Mouse (Mus musculus): ENCODE measurements at regions not wholly inside any gene's neighbourhood (a gene's known extent, or its start where the extent isn't known, plus 50 kb on each side); places are given as distances from the start of the nearest gene placed in this dataset.
A peak's percentile ranks its signal among the peaks of the same experiment; 100 is the strongest.

DNA sequence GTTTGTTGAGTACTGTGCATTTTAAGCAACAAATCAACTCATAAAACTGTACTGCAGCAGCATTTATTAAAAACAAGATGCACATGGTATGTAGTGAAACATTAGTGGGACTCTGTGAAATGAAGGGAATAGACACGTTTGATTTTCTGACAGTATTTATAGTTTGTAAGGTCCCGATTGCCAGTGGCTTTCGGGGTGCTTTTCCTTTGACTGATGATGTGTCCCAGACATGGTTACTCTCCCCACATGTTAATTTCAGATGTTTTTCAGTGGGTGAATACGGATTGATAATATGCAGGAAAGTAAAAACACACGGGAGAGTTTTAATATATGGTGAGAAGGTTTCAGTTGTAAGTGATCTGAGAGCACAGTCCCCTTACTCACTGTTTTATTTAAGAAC, 115.3 kb upstream of the Frg1 start:
- WGBS: 41% methylated on average over 5 of the region's 5 CpGs
- DNase-seq (ENCODE audit: low spot score) (no peak), ATAC-seq (replicated peaks; ENCODE audit: low FRiP score, low read depth) (no peak)
- Histone ChIP-seq H3K27me3 (ENCODE audit: insufficient read depth, low read length) (no peaks in the 10 kb centered on the region), H3K27ac (no peak overlapping the region), H3K9me3 (replicated peaks; ENCODE audit: low read length) (no peaks in the 10 kb centered on the region), H3K9ac (ENCODE audit: low read depth, low read length) (no peak overlapping the region), H3K4me2 (ENCODE audit: low read length) (no peak overlapping the region), H3K4me3 (replicated peaks; ENCODE audit: low read depth, low read length) (no peak overlapping the region), H3K36me3 (ENCODE audit: insufficient read depth, low read length) (no peaks in the 10 kb centered on the region), H3K4me1 (replicated peaks; ENCODE audit: insufficient read depth, low read length) (no peaks in the 10 kb centered on the region)
- TF ChIP-seq CTCF (IDR thresholded peaks at IDR 0.05; ENCODE audit: low read depth): no peak

- no peak for TF ChIP-seq CTCF (IDR thresholded peaks at IDR 0.05; ENCODE audit: low read depth)
- no peak overlapping the region for H3K4me3 ChIP-seq (replicated peaks; ENCODE audit: low read depth, low read length)
- H3K36me3 ChIP-seq (ENCODE audit: insufficient read depth, low read length): no peaks in the 10 kb centered on the region
- H3K9ac ChIP-seq (ENCODE audit: low read depth, low read length): no peak overlapping the region
- no peak overlapping the region for H3K27ac ChIP-seq
- DNase-seq (ENCODE audit: low spot score) (no peak), ATAC-seq (replicated peaks; ENCODE audit: low FRiP score, low read depth) (no peak)
- H3K4me2 ChIP-seq (ENCODE audit: low read length): no peak overlapping the region
- no peaks in the 10 kb centered on the region for H3K4me1 ChIP-seq (replicated peaks; ENCODE audit: insufficient read depth, low read length)
- no peaks in the 10 kb centered on the region for H3K27me3 ChIP-seq (ENCODE audit: insufficient read depth, low read length)
- WGBS: 89% methylated on average over 8 of the region's 8 CpGs
- no peaks in the 10 kb centered on the region for H3K9me3 ChIP-seq (replicated peaks; ENCODE audit: low read length)
Measured at GRCm38 (mm10) chr8:41529581-41529980, 112.7 kb upstream of the Frg1 start.

GRCm38 (mm10) chr8:41526283-41526682, 109.4 kb upstream of the Frg1 start:
- Histone ChIP-seq H3K4me1 (replicated peaks; ENCODE audit: insufficient read depth, low read length) (no peaks in the 10 kb centered on the region), H3K4me2 (ENCODE audit: low read length) (no peak overlapping the region), H3K27me3 (ENCODE audit: insufficient read depth, low read length) (no peaks in the 10 kb centered on the region), H3K9me3 (replicated peaks; ENCODE audit: low read length) (no peaks in the 10 kb centered on the region), H3K4me3 (replicated peaks; ENCODE audit: low read depth, low read length) (no peak overlapping the region), H3K36me3 (ENCODE audit: insufficient read depth, low read length) (no peaks in the 10 kb centered on the region), H3K9ac (ENCODE audit: low read depth, low read length) (no peak overlapping the region), H3K27ac (no peak overlapping the region)
- DNase-seq (ENCODE audit: low spot score) (no peak), ATAC-seq (replicated peaks; ENCODE audit: low FRiP score, low read depth) (no peak)
- WGBS: 75% methylated on average over 7 of the region's 7 CpGs
- no peak for TF ChIP-seq CTCF (IDR thresholded peaks at IDR 0.05; ENCODE audit: low read depth)

GRCm38 (mm10) chr8:41485163-41485562, 68.3 kb upstream of the Frg1 start:
- no peak for ATAC-seq (replicated peaks; ENCODE audit: low FRiP score, low read depth)
- Histone ChIP-seq H3K9me3 (replicated peaks; ENCODE audit: low read length) (no peaks in the 10 kb centered on the region), H3K4me2 (ENCODE audit: low read length) (no peak overlapping the region), H3K9ac (ENCODE audit: low read depth, low read length) (no peak overlapping the region), H3K36me3 (ENCODE audit: insufficient read depth, low read length) (no peaks in the 10 kb centered on the region), H3K4me1 (replicated peaks; ENCODE audit: insufficient read depth, low read length) (no peaks in the 10 kb centered on the region), H3K27ac (no peak overlapping the region), H3K4me3 (replicated peaks; ENCODE audit: low read depth, low read length) (no peak overlapping the region), H3K27me3 (ENCODE audit: insufficient read depth, low read length) (no peaks in the 10 kb centered on the region)
- no peak for TF ChIP-seq CTCF (IDR thresholded peaks at IDR 0.05; ENCODE audit: low read depth)
- DNase-seq (ENCODE audit: low spot score): no peak
- WGBS: 79% methylated on average over 5 of the region's 5 CpGs

DNA sequence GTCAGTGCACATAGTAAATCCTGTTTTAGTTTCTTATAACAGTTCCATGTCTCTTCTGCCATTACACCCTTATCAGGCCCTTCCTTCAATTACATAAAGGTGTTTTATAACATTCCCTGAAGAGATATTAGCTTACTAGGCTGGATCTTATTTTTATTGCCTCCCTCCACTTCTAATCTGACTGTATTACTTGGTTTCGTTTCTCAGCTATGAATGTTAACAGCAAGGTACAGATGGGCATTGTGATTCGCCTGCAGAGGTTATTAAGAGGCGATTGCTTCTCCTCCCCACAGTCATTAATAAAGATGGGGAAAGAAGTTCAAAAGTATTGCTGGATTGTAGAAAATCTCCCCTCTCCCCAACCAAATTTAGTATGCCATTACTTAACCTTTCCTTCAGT, 66.4 kb upstream of the Frg1 start:
- 62% methylated on average over 3 of the region's 3 CpGs for WGBS
- Histone ChIP-seq H3K4me3 (replicated peaks; ENCODE audit: low read depth, low read length) (no peak overlapping the region), H3K27me3 (ENCODE audit: insufficient read depth, low read length) (no peaks in the 10 kb centered on the region), H3K36me3 (ENCODE audit: insufficient read depth, low read length) (no peaks in the 10 kb centered on the region), H3K4me1 (replicated peaks; ENCODE audit: insufficient read depth, low read length) (no peaks in the 10 kb centered on the region), H3K4me2 (ENCODE audit: low read length) (no peak overlapping the region), H3K27ac (no peak overlapping the region), H3K9ac (ENCODE audit: low read depth, low read length) (no peak overlapping the region), H3K9me3 (replicated peaks; ENCODE audit: low read length) (no peaks in the 10 kb centered on the region)
- TF ChIP-seq CTCF (IDR thresholded peaks at IDR 0.05; ENCODE audit: low read depth): no peak
- no peak for ATAC-seq (replicated peaks; ENCODE audit: low FRiP score, low read depth)
- no peak for DNase-seq (ENCODE audit: low spot score)

DNA sequence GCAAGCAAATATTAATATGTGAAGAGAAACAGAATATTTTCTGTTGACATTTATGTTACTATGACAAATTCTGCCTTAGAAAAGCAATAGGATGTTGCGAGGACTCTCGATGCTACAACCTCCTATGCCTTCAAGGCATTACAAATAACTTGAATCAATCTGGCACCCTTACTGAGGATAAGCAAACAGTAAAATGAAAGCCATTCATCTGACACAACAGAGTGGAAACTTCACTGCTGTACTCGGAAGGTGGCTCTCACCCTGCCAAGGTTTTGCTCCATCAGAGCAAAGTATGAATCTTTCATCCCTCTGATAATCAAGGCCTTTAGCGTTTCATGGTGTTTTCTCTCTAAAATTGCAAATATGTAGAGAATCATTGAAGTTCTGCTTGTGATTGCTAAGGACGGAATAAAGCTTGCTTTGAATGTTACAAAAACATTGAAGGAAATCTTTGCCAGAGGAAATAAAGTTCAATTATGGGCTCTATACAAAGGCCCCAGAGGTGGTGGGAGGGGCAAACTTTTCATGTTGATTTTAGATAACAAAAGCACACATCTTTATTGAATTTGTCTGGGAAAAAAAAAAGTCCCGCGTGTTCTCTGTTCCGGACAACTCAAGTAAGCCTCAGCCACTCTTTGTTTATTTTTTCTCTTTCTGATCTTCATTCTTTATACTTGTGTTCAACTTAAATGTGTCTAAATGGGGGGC, 56.3 kb upstream of the Frg1 start:
- H3K4me3 ChIP-seq (replicated peaks; ENCODE audit: low read depth, low read length): no peak overlapping the region
- H3K36me3 ChIP-seq (ENCODE audit: insufficient read depth, low read length): no peaks in the 10 kb centered on the region
- DNase-seq (ENCODE audit: low spot score) (peak; percentile 3), ATAC-seq (replicated peaks; ENCODE audit: low FRiP score, low read depth) (no peak)
- TF ChIP-seq CTCF (IDR thresholded peaks at IDR 0.05; ENCODE audit: low read depth): no peak
- H3K9me3 ChIP-seq (replicated peaks; ENCODE audit: low read length): no peaks in the 10 kb centered on the region
- H3K4me2 ChIP-seq (ENCODE audit: low read length): no peak overlapping the region
- 58% methylated on average over 8 of the region's 8 CpGs for WGBS
- no peak overlapping the region for H3K27ac ChIP-seq
- no peaks in the 10 kb centered on the region for H3K4me1 ChIP-seq (replicated peaks; ENCODE audit: insufficient read depth, low read length)
- H3K27me3 ChIP-seq (ENCODE audit: insufficient read depth, low read length): no peaks in the 10 kb centered on the region
- H3K9ac ChIP-seq (ENCODE audit: low read depth, low read length): no peak overlapping the region

DNA sequence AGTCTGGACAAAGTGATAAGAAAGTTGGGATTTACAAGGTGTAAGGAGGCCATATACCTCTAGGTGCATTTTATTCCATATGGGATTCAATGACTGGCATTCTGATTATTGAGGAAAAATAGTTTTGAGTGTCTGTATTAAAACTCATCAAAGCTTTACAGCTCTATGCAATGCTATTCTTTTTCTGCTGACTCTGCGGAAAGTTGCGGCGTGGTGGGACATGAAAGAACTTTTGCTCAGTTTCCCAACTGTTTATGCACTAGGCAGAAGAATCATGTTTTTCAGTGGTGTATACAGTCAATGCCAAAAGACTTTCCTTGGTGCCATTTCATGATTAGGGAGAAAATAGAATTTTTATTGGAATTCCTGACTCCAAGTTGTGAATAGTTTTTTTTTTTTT, 55.4 kb upstream of the Frg1 start:
- DNase-seq (ENCODE audit: low spot score) (no peak), ATAC-seq (replicated peaks; ENCODE audit: low FRiP score, low read depth) (no peak)
- Histone ChIP-seq H3K4me1 (replicated peaks; ENCODE audit: insufficient read depth, low read length) (no peaks in the 10 kb centered on the region), H3K9me3 (replicated peaks; ENCODE audit: low read length) (no peaks in the 10 kb centered on the region), H3K4me2 (ENCODE audit: low read length) (no peak overlapping the region), H3K9ac (ENCODE audit: low read depth, low read length) (no peak overlapping the region), H3K4me3 (replicated peaks; ENCODE audit: low read depth, low read length) (no peak overlapping the region), H3K27ac (no peak overlapping the region), H3K27me3 (ENCODE audit: insufficient read depth, low read length) (no peaks in the 10 kb centered on the region), H3K36me3 (ENCODE audit: insufficient read depth, low read length) (no peaks in the 10 kb centered on the region)
- TF ChIP-seq CTCF (IDR thresholded peaks at IDR 0.05; ENCODE audit: low read depth): no peak
- WGBS: 93% methylated on average over 3 of the region's 3 CpGs

Measured in kidney, postnatal 0 days (tissue).